Mouse (Mus musculus): ENCODE results near the gene Rab1a. TPM values are rescaled to one million over a fixed set of nuclear protein-coding genes. Genes with fewer than 3 reads are reported as not detected.

The Rab1a gene
- polyA plus RNA-seq, 1 experiment = 25.1 TPM

DNA sequence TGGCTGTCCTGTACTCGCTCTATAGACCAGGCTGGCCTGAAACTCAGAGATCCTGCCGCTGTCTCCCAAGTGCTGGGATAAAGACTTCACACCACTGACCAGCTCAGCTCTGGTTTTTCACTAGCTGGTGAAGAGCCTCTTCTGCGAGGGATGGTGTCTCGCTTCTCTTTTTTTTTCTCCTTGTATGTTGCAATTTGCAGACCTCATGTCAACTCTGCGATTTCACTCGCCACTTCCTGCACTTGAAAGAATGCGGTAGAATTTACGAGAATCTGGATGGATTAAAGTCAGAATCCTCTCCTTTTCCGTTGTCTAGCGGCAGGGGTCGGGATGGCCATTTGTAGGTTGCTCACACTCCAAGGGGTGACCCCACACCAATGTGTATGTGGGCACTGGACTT lies 32.3 kb upstream of the Rab1a start:
- DNase-seq (ENCODE audit: low read depth in 1 of 2, low spot score in 2 of 2) = no peak
- H3K27me3 ChIP-seq (ENCODE audit: control insufficient read depth, insufficient read depth, low read length) = no peaks in the 10 kb centered on the region
- H3K27ac ChIP-seq (ENCODE audit: insufficient read depth, low read length) = no peak overlapping the region
- no peaks in the 10 kb centered on the region for H3K36me3 ChIP-seq (ENCODE audit: control insufficient read depth, insufficient read depth, low read length)
- 46% methylated on average over 11 of the region's 11 CpGs for WGBS
- H3K4me3 ChIP-seq (ENCODE audit: extremely low read depth, insufficient read depth, insufficient read length) = no peak overlapping the region
- TF ChIP-seq POLR2A (IDR thresholded peaks at IDR 0.05; ENCODE audit: low read depth, low read length) (no peak), CTCF (IDR thresholded peaks at IDR 0.05; ENCODE audit: extremely low read depth, insufficient read depth, insufficient read length, insufficient replicate concordance) (no peak)
- no peaks in the 10 kb centered on the region for H3K4me1 ChIP-seq (ENCODE audit: control insufficient read depth, insufficient read depth, insufficient read length)

DNA sequence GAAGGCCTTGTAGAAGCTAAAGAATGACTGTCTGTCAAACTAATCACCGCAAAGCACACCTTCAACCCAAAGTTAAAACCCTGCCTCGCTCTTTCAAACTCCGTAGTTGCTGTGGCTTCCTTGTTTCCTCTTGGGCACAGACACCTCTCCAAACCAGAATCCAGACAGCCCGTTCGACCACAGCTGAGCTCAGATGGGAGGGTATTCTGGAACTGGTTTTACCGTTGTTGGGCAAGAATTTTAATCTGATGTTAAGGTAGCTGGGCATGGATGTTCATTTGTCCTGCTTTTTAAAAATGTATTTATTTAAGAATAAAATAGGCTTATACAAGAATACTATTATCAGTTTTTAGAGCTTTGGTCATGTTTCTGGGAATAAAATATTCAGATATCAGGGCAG lies 14.0 kb upstream of the Rab1a start:
- 77% methylated on average over 6 of the region's 6 CpGs for WGBS
- Histone ChIP-seq H3K27ac (ENCODE audit: insufficient read depth, low read length) (no peak overlapping the region), H3K4me3 (ENCODE audit: extremely low read depth, insufficient read depth, insufficient read length) (no peak overlapping the region), H3K4me1 (ENCODE audit: control insufficient read depth, insufficient read depth, insufficient read length) (no peaks in the 10 kb centered on the region), H3K36me3 (ENCODE audit: control insufficient read depth, insufficient read depth, low read length) (no peaks in the 10 kb centered on the region), H3K27me3 (ENCODE audit: control insufficient read depth, insufficient read depth, low read length) (no peaks in the 10 kb centered on the region)
- DNase-seq (ENCODE audit: low read depth in 1 of 2, low spot score in 2 of 2) = no peak
- TF ChIP-seq CTCF (IDR thresholded peaks at IDR 0.05; ENCODE audit: extremely low read depth, insufficient read depth, insufficient read length, insufficient replicate concordance) (no peak), POLR2A (IDR thresholded peaks at IDR 0.05; ENCODE audit: low read depth, low read length) (no peak)

GRCm38 (mm10) chr11:20193100-20193736 lies 8.0 kb upstream of the Rab1a start:
- TF ChIP-seq POLR2A (IDR thresholded peaks at IDR 0.05; ENCODE audit: low read depth, low read length) = no peak
- Histone ChIP-seq H3K4me1 (ENCODE audit: control insufficient read depth, insufficient read depth, insufficient read length) (peaks cover 5% of the 10 kb centered on the region; the same call in 1 of the 2 replicates), H3K4me3 (ENCODE audit: extremely low read depth, insufficient read depth, insufficient read length) (no peak overlapping the region), H3K27ac (ENCODE audit: insufficient read depth, low read length) (no peak overlapping the region), H3K27me3 (ENCODE audit: control insufficient read depth, insufficient read depth, low read length) (no peaks in the 10 kb centered on the region), H3K36me3 (ENCODE audit: control insufficient read depth, insufficient read depth, low read length) (no peaks in the 10 kb centered on the region)
- no peak for DNase-seq (ENCODE audit: low read depth in 1 of 2, low spot score in 2 of 2)
- WGBS = 22% methylated on average over 4 of the region's 4 CpGs

GRCm38 (mm10) chr11:20201661-20202101 lies 449 bp downstream of the Rab1a start:
- no peaks in the 10 kb centered on the region for H3K36me3 ChIP-seq (ENCODE audit: control insufficient read depth, insufficient read depth, low read length)
- peak overlapping the region; percentile 97 for H3K4me3 ChIP-seq (ENCODE audit: extremely low read depth, insufficient read depth, insufficient read length)
- H3K27ac ChIP-seq (ENCODE audit: insufficient read depth, low read length) = peak overlapping the region; percentile 90
- 1% methylated on average over 40 of the region's 40 CpGs for WGBS
- H3K27me3 ChIP-seq (ENCODE audit: control insufficient read depth, insufficient read depth, low read length) = no peaks in the 10 kb centered on the region
- DNase-seq (ENCODE audit: low read depth in 1 of 2, low spot score in 2 of 2) = no peak
- peaks cover 13% of the 10 kb centered on the region; the same call in 1 of the 2 replicates for H3K4me1 ChIP-seq (ENCODE audit: control insufficient read depth, insufficient read depth, insufficient read length)
- no peak for TF ChIP-seq CTCF (IDR thresholded peaks at IDR 0.05; ENCODE audit: extremely low read depth, insufficient read depth, insufficient read length, insufficient replicate concordance)

GRCm38 (mm10) chr11:20202299-20203011 lies 1.2 kb downstream of the Rab1a start:
- H3K27me3 ChIP-seq (ENCODE audit: control insufficient read depth, insufficient read depth, low read length) = no peaks in the 10 kb centered on the region
- H3K27ac ChIP-seq (ENCODE audit: insufficient read depth, low read length) = peak overlapping the region; percentile 90; the same call in 1 of the 2 replicates
- no peak for TF ChIP-seq CTCF (IDR thresholded peaks at IDR 0.05; ENCODE audit: extremely low read depth, insufficient read depth, insufficient read length, insufficient replicate concordance)
- TF ChIP-seq POLR2A (IDR thresholded peaks at IDR 0.05; ENCODE audit: low read depth, low read length) = no peak
- DNase-seq (ENCODE audit: low read depth in 1 of 2, low spot score in 2 of 2) = peak in 1 of 2 experiments; percentile 57
- H3K4me1 ChIP-seq (ENCODE audit: control insufficient read depth, insufficient read depth, insufficient read length) = peaks cover 13% of the 10 kb centered on the region; the same call in 1 of the 2 replicates
- 16% methylated on average over 7 of the region's 7 CpGs for WGBS
- peak overlapping the region; percentile 97 for H3K4me3 ChIP-seq (ENCODE audit: extremely low read depth, insufficient read depth, insufficient read length)
- no peaks in the 10 kb centered on the region for H3K36me3 ChIP-seq (ENCODE audit: control insufficient read depth, insufficient read depth, low read length)

- TF ChIP-seq CTCF (IDR thresholded peaks at IDR 0.05; ENCODE audit: extremely low read depth, insufficient read depth, insufficient read length, insufficient replicate concordance) (no peak), POLR2A (IDR thresholded peaks at IDR 0.05; ENCODE audit: low read depth, low read length) (no peak)
- Histone ChIP-seq H3K4me1 (ENCODE audit: control insufficient read depth, insufficient read depth, insufficient read length) (peaks cover 13% of the 10 kb centered on the region; the same call in 1 of the 2 replicates), H3K27ac (ENCODE audit: insufficient read depth, low read length) (no peak overlapping the region), H3K27me3 (ENCODE audit: control insufficient read depth, insufficient read depth, low read length) (no peaks in the 10 kb centered on the region), H3K4me3 (ENCODE audit: extremely low read depth, insufficient read depth, insufficient read length) (no peak overlapping the region), H3K36me3 (ENCODE audit: control insufficient read depth, insufficient read depth, low read length) (no peaks in the 10 kb centered on the region)
- no peak for DNase-seq (ENCODE audit: low read depth in 1 of 2, low spot score in 2 of 2)
- WGBS = 60% methylated on average over 2 of the region's 2 CpGs
These were observed 3.1 kb downstream of the Rab1a start for GRCm38 (mm10) chr11:20204321-20204720.

All from spleen, adult 2 months (tissue).